Mouse (Mus musculus) thymus, postnatal 36 days (tissue): Measurements from ENCODE around the gene Ugt2b5.
"Not testable (repeated sequence)": the region's sequence is repeated elsewhere in the genome, so short reads cannot be mapped to it uniquely, and the experiment has no call there.

Source experiments
- DNase-seq, 2 experiments: peaks; one replicate each; pipeline ENCODE4 v3.0.0; 2022; ENCODE audit warnings: mixed read lengths in 2 of 2

Gene Ugt2b5

GRCm38 (mm10) chr5:87140196-87140595, at the start of gene Ugt2b5:
Ugt2b5 (minus strand) TSS chr5:87140318.
- DNase-seq, result not testable (repeated sequence)

DNA sequence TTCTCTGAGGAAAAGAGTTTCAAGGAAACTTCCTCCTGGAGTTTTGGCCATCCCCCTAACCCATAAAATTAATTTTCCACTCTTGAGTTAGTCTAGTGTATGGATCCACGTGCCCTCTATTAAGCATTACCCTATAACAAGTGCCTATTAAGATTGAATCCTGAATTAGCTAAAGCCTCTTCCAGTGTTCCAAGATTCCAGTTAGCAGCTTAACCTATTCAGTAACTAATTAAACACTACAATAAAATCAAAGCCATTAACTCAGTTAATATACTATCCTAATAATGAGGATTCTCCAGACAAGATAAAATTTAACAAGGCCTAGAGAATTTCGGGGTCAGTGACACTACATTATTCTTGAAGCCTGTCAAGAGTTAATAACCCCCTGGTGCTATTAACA, 35.7 kb upstream of the Ugt2b5 start:
- not testable (repeated sequence) for DNase-seq

DNA sequence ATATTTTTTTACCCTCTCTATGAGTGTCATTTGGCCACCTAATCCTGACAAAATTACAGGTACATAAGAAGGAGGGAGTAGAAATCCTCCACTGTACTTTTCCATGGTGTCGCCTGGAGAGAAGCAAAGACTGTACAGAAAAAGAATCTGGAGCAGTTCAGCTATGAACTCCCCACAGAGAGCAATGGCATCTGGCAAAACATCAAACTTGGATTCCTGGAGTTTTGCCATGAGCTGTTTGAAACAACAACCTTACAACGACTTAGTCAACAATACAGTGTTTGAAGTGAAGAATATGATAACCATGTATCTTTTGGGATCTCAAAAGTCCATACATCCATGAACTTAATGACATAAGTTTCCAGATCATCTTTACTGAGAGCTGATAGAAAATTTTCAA, 34.6 kb upstream of the Ugt2b5 start:
- DNase-seq, result no peak

- no peak for DNase-seq
These were observed 7.8 kb upstream of the Ugt2b5 start for GRCm38 (mm10) chr5:87147741-87148454.

DNA sequence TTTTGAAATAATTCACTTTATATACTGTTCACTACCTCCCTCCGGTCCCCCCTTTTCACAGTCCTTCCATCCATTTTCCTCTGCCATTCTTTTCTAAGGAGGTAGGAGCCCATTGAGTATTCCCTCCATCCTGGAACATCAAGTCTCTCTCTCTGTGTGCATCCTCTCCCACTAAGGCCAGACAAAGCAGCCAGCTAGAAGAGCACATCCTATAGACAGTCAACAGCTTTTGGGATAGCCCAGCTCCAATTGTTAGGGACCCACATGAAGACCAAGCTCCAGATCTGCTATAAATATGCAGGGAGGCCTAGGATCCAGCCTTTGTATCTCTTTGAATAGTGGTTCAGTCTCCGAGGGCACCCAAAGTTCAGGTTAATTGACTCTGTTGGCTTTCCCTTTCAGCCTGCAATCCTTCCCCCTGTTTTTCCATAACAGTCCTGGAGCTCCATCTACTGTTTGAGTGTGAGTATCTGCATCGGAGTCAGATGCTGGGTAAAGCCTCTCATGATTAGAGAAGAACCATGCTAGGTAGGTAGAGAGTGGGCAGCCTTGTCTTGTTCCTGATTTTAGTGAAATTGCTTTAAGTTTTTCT, 2.8 kb upstream of the Ugt2b5 start:
- no peak for DNase-seq

- DNase-seq, result not testable (repeated sequence)
These were observed 36.4 kb downstream of the Ugt2b5 start for GRCm38 (mm10) chr5:87103697-87104096.

GRCm38 (mm10) chr5:87092346-87093027, 47.6 kb downstream of the Ugt2b5 start, which contains the start of gene Ugt2b36:
Ugt2b36 (minus strand) TSS chr5:87092555.
- no peak for DNase-seq

DNA sequence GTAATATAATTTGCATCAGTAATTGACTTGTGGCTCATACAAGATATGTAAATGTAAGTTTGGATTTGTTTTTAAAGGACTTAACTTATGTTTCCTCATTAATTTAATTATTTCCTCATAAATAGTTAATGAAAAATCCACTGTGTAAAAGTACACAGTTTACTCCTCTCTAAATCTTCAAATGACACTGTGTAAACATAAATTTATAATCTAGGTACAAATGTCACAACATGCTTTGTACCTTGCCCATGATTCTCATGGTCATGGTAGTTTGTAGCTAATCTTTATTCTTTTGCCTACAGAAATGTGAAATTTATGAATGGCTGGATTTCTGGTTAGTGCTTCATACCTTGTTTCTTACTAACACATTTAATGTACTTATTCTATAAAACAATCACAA, 49.0 kb downstream of the Ugt2b5 start:
- DNase-seq, result no peak

DNA sequence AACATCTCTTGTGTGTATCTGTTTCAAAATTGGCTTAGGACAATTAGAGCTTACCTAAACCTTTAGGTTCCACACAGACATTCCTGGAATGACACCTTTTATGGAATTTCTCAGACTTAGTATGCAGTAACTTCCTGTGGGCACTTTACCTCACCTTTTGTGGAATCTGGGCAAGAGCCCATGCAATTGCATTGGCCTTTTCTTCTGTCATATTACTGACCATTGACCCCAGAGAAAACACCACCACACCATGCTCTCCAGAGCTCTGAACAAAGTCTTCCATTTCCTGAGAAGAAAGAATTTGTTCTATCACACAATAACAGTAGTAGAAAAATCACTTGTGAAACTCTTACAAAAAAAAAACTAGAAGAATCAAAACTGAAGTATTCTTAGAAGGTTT, 50.9 kb downstream of the Ugt2b5 start:
- DNase-seq, result no peak

- no peak for DNase-seq
These were observed 53.8 kb downstream of the Ugt2b5 start for GRCm38 (mm10) chr5:87086269-87086668.
